Mouse (Mus musculus) erythroblast, embryonic 14.5 days (primary cell): ENCODE data around the gene 4932438H23Rik. TPM values are rescaled to one million over a fixed set of nuclear protein-coding genes. Genes with fewer than 3 reads are reported as not detected.

Experiments used
- H3K27me3 ChIP-seq: 2 replicates; pipeline ENCODE4 v1.6.1; 2012; ENCODE audit warnings: inconsistent platforms; ENCODE audit not compliant: control insufficient read depth
- H3K36me3 ChIP-seq: 2 replicates; pipeline ENCODE4 v1.6.1; 2012; ENCODE audit warnings: mild to moderate bottlenecking, inconsistent platforms; ENCODE audit not compliant: control insufficient read depth
- H3K4me1 ChIP-seq: 2 replicates; pipeline ENCODE4 v1.6.1; 2012; ENCODE audit warnings: inconsistent platforms; ENCODE audit not compliant: control insufficient read depth
- H3K4me3 ChIP-seq: replicated peaks from 2 replicates; pipeline ENCODE3; 2012; ENCODE audit warnings: moderate library complexity, mild to moderate bottlenecking, inconsistent platforms
- H3K9me3 ChIP-seq: 2 replicates; pipeline ENCODE4 v1.6.1; 2012; ENCODE audit warnings: low read length, inconsistent platforms, mixed read lengths; ENCODE audit not compliant: control insufficient read depth
- GATA1 ChIP-seq: IDR thresholded peaks from 2 replicates; pipeline ENCODE4 v1.6.1; 2012; ENCODE audit warnings: low read length, inconsistent platforms, mixed read lengths
- TAL1 ChIP-seq: IDR thresholded peaks from 3 replicates; pipeline ENCODE4 v1.6.1; 2012; ENCODE audit warnings: low read length, inconsistent platforms, mixed read lengths
- polyA plus RNA-seq: library from polyadenylated mRNA; stranded (reverse); fragments of >175 nt; gene quantifications from 2 replicates; pipeline ENCODE4 v1.2.3, GENCODE M21; 2012

The 4932438H23Rik gene
- polyA plus RNA-seq, 1 experiment: not detected

DNA sequence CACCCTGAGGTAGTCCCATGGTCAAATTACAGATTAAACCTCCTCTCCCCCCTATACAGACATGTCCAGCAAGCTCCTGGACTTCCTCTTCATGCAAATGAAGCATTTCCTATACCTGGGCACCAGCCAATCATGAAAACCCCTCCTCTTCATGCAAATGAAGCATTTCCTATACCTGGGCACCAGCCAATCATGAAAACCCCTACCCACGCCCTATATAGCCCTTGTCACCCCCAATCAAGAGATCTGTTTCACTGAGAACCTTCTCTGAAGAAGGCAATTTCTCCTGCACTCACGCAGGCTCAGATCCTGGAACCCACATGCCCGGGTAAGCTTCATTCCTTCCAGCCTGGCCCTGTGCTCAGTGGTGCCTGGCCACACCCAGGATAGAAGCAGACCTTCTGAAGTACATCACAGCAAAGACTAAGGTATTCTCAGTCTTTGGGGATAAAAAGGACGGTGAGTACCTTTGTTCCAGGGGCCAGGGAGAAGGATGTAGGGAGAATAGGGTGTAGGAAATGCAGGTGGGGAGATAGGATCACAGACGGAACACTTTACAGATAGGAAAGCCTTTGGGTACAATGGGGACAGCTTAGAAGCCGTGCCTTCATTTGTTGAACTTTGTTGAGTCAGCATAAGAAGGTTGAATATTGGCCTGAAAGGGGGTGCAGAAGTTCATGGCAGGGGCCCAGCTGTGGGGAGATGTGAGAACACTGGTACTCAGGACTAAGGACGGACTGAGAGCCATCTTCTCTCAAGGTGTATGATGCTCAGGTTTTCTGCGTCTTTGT, 32.0 kb upstream of the 4932438H23Rik start:
- no peak for TF ChIP-seq TAL1
- no peak for TF ChIP-seq GATA1

DNA sequence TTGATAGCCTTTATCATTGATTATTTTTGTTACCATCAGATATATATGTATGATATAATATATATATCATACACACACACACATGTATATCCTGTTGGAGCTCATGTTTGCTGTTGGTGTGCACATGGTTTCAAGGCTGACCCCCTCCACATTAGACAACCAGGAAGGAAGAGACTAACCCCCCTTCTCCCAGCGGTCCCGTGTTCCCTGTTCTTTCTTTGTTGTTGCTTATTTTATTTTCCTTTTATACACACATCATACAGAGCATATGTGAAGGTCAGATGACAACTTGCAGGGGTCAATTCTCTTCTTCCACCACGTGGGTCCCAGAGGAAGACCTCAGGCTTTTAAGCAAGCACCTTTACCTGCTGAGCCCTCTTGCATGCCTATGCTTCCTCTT, 29.3 kb upstream of the 4932438H23Rik start:
- Histone ChIP-seq H3K4me3 (no peak overlapping the region), H3K4me1 (no peaks in the 10 kb centered on the region), H3K27me3 (peaks cover 4% of the 10 kb centered on the region; the same call in 1 of the 2 replicates), H3K9me3 (no peaks in the 10 kb centered on the region), H3K36me3 (no peaks in the 10 kb centered on the region)
- TF ChIP-seq GATA1 (no peak), TAL1 (no peak)

More for the DNA sequence above, 32.0 kb upstream of the 4932438H23Rik start:
- Histone ChIP-seq H3K27me3 (peaks cover 4% of the 10 kb centered on the region; the same call in 1 of the 2 replicates), H3K9me3 (no peaks in the 10 kb centered on the region), H3K4me3 (no peak overlapping the region), H3K36me3 (no peaks in the 10 kb centered on the region), H3K4me1 (no peaks in the 10 kb centered on the region)

DNA sequence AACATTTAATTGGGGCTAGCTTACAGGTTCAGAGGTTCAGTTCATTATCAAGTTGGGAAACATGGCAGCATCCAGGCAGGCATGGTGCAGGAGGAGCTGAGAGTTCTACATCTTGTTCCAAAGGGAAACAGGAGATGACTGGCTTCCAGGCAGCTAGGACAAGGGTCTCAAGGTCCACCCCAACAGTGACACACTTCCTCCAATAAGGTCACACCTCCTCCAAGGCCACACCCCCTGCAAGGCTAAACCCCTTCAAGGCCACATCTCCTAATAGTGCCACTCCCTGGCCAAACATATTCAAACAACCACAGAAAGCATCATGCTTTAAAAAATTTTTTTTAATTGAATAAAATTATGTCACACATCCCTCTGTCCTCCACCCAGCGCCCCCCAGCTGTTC, 28.9 kb upstream of the 4932438H23Rik start:
- H3K4me3 ChIP-seq: no peak overlapping the region
- no peaks in the 10 kb centered on the region for H3K36me3 ChIP-seq
- peaks cover 4% of the 10 kb centered on the region; the same call in 1 of the 2 replicates for H3K27me3 ChIP-seq
- TF ChIP-seq TAL1: no peak
- TF ChIP-seq GATA1: no peak
- H3K9me3 ChIP-seq: no peaks in the 10 kb centered on the region; the same call in 1 of the 2 replicates
- H3K4me1 ChIP-seq: no peaks in the 10 kb centered on the region

DNA sequence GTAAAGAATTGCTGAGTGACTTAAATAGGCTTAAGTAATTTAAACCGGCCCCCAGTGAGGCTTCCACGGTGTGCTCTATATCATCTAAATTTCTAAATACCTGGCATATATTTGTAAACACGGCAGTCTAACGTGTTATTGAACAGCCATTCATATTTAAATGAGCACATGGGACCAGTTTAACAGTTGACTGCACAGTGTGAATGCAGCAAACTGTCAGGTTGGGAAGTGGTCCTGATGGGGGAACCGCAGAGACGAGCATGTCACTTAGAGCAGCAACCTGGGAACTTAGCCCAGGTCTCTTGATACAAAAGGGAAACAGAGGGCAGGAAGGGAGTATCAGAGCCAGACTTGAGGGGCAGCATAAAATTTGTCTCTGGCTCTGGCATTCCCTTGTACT, 25.0 kb upstream of the 4932438H23Rik start:
- Histone ChIP-seq H3K4me3 (no peak overlapping the region), H3K9me3 (peaks cover 4% of the 10 kb centered on the region; the same call in 1 of the 2 replicates), H3K4me1 (peaks cover 15% of the 10 kb centered on the region), H3K36me3 (no peaks in the 10 kb centered on the region), H3K27me3 (no peaks in the 10 kb centered on the region; the same call in 1 of the 2 replicates)
- no peak for TF ChIP-seq GATA1
- no peak for TF ChIP-seq TAL1

DNA sequence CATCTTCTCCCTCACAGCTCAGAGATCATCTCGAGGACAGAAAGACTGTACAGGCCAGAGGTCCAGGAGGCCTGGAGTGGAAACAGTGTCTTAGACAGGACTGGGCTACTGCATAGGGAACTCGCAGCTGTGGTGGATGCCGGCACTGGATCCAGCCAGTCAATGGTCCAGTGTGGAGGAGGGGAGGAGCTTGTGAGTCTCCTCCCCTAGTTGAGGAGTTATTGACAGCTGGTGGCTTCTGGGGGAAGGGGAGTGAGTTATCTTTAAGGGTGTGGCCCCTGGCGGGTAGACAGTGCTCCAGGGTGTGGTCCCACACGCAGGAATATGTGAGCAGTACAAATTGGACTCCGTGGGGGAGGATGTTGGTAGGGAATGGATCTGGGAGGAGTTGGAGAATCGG, 21.8 kb upstream of the 4932438H23Rik start:
- Histone ChIP-seq H3K36me3 (no peaks in the 10 kb centered on the region), H3K9me3 (peaks cover 4% of the 10 kb centered on the region; the same call in 1 of the 2 replicates), H3K4me1 (peaks cover 15% of the 10 kb centered on the region), H3K4me3 (no peak overlapping the region), H3K27me3 (no peaks in the 10 kb centered on the region; the same call in none of the 2 replicates)
- TF ChIP-seq GATA1: no peak
- TF ChIP-seq TAL1: no peak

DNA sequence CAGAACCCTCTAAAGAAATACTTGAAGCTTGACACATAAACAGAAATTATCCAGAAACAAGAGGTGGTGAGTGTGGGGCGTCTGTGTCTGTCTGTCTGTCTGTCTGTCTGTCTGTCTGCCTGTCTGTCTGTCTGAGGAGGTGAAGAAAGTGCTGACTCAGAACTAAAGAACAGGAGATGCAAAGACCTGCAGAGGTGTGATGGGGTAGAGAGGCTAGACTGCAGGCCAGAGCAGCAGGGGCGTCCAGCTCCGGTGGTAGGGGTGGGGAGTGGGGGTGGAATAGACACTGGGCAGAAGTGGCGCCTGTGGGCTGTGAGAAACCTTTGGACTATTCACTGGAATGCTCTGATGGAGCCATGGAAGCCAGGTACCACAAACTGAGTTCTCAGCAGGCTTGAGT, 21.1 kb upstream of the 4932438H23Rik start:
- H3K4me3 ChIP-seq: no peak overlapping the region
- H3K27me3 ChIP-seq: peaks cover 3% of the 10 kb centered on the region
- TF ChIP-seq TAL1: no peak
- TF ChIP-seq GATA1: no peak
- H3K9me3 ChIP-seq: peaks cover 4% of the 10 kb centered on the region; the same call in 1 of the 2 replicates
- H3K4me1 ChIP-seq: peaks cover 15% of the 10 kb centered on the region
- H3K36me3 ChIP-seq: no peaks in the 10 kb centered on the region

DNA sequence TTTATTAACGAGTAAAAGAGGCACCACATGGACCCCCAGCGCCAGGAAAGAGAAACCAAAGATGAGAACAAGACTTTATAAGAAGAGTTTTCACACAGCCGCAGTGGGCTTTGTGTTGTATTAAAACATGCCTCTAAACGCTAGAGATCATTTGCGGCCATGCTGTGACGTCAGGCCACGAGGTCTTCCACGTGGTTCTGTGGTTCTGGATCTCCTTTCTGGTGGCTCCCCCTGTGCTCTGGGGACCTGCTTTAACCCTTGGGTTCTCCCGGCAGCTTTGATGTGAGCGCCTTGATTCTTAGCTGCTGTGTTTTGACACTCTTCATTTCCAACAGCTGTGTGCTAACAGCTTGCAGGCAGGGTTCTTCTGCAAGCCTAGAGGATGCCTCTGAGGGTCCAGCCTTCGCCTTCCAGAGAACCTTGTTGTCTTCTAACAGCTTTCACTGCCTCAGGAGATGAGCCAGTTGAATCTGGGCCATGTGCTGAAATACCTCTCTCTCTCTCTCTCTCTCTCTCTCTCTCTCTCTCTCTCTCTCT, 16.1 kb upstream of the 4932438H23Rik start:
- no peak for TF ChIP-seq GATA1
- no peak for TF ChIP-seq TAL1
- peaks cover 8% of the 10 kb centered on the region for H3K9me3 ChIP-seq
- H3K4me3 ChIP-seq: no peak overlapping the region

DNA sequence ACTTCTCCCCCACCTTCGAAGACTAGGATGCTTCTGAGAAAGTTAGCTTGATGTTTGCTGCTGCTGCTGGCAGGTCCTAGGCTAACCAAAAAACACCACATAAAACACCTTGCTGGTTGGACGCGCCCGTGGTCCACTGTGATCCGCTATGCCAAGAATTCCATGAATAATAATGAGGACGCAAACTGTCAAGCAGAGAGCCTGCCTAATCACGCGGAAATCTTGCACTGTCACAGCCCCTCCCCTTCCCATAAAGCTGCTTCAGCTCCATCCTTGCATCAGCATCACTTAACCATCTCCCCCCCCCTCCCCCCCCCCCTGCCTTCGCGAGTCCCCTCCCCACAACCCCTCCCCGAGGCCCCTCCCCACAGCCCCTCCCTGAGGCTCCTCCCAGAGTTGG, 12.7 kb upstream of the 4932438H23Rik start:
- no peaks in the 10 kb centered on the region for H3K4me1 ChIP-seq
- no peak overlapping the region for H3K4me3 ChIP-seq
- no peaks in the 10 kb centered on the region for H3K36me3 ChIP-seq
- TF ChIP-seq TAL1: no peak
- TF ChIP-seq GATA1: no peak
- peaks cover 8% of the 10 kb centered on the region for H3K9me3 ChIP-seq
- H3K27me3 ChIP-seq: peaks cover 51% of the 10 kb centered on the region

More for the DNA sequence above, 16.1 kb upstream of the 4932438H23Rik start:
- Histone ChIP-seq H3K27me3 (peaks cover 20% of the 10 kb centered on the region), H3K4me1 (peaks cover 2% of the 10 kb centered on the region), H3K36me3 (no peaks in the 10 kb centered on the region)

DNA sequence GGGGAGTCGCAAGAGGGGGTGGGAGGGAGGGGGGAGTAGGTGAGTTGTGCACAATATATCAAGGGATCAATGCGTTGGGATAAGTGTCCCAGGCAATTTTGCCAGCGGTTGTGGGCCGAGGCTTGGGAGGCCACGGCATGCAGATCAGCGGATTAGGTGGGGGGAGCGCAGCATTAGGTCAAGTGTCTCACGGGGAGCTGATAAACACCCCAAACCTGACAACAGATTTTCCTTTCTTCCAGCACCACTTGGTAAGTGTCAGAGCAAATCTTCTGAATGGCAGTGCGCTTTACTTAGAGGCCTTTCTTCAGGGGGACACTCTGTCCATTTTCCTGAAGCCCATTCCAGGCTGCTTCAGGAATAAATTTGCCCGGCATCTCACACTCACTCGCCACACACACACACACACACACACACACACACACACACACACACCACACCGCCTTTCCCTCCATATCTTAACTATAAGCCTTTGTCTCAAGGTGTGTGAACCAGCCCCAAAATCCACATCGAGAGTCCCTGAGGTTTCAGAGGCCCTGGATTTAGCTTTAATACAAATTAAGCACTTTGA, 10.6 kb upstream of the 4932438H23Rik start:
- TF ChIP-seq GATA1 (no peak), TAL1 (no peak)
- no peaks in the 10 kb centered on the region for H3K36me3 ChIP-seq
- H3K9me3 ChIP-seq: peaks cover 8% of the 10 kb centered on the region
- H3K27me3 ChIP-seq: peaks cover 58% of the 10 kb centered on the region
- no peak overlapping the region for H3K4me3 ChIP-seq
- no peaks in the 10 kb centered on the region for H3K4me1 ChIP-seq
